Mouse (Mus musculus): ENCODE data around the gene Chd6.

Gene Chd6

GRCm38 (mm10) chr2:160925203-160925602 lies 183.7 kb downstream of the Chd6 start:
- DNase-seq = no peak

GRCm38 (mm10) chr2:160921285-160921684 lies 187.6 kb downstream of the Chd6 start:
- no peak for DNase-seq

DNA sequence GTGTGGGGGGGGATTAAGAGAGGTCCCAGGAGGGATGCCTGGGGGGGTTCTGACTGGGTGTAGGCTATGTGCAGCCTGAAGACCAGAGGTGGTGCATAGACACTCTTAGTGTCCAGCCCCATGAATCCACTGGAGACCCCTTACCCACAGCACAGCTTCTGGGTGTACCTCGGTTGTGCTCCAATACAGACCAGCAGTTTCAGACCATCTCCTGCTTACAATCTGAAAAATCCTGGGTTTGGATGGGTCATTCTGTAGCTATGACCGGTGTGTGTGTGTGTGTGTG lies 190.0 kb downstream of the Chd6 start:
- no peak for DNase-seq

GRCm38 (mm10) chr2:160918154-160918929 lies 190.5 kb downstream of the Chd6 start:
- DNase-seq = no peak

DNA sequence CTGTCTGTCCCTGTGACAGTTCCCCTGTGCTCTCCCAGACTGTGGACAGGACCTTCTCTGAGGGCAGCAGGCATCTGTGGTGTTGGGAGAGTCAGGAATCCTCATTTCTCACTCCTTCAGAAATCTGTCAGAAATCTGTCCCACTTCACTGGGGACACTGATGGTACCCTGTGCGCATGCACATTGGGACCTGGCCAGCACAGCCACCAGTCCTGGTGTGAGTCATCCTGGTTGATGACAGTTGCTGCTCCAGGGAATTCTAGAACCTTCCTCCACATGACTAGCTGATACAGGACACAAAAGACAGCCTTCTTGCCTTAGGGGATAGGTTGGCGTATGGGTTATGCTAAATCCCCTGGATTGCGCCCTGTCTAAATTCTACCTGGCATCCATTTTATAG lies 191.6 kb downstream of the Chd6 start:
- no peak for DNase-seq

GRCm38 (mm10) chr2:160916714-160917113 lies 192.2 kb downstream of the Chd6 start:
- DNase-seq = no peak

DNA sequence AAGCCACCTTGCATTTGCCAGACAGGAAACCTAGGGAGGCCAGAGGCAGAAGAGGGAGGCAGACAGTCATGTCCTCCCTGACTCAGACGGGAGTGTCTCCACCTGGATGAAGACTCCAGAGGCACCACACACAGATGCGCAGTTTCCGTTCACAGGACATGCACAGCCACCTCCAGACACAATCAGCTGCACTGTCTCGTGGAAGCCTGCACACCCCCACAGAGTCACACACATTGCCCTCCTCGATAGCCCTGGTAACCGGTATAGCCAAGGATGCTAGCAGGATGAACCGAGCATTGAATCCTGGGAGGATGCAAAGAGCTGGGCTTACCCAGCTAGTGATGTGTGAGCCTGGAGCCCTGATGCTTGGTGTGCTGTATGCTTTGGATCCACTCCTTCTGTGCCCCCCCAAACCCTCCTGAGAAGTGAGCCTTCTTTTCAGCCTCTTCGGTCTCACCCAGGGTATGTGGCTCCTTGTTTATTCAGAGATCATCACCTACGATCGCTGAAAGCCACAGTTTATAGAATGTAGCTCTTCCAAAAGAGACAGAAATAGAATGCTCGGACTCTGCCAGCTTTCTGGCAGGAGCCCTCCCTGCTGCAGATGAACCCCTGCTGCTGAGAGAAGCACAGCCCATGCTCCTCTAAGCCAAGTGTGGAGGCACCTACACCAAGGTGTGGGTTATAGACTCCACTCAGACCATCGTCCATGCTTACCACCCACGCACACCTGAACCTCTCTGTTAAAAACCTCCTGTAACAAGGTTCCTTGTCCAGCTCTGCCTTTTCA lies 192.9 kb downstream of the Chd6 start:
- DNase-seq = peak; percentile 48

DNA sequence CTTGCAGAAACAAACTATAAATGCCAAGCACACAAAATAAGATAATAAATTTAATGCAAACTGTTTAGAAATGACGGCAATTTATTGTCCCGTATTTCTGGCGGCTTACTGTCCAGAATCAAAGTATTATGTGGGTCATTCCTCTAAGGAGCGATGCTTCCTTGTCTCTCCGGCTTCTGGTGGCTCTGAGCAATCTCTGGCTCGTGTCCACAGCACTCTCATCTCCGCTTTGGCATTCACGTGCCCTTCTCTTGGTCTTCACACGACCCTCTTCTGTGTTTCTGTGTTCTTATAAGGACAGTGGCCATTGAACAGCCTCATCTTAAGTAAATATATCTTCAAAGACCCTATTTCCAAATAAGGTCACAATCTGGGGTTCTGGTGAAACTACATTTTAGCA lies 194.2 kb downstream of the Chd6 start:
- no peak for DNase-seq

DNA sequence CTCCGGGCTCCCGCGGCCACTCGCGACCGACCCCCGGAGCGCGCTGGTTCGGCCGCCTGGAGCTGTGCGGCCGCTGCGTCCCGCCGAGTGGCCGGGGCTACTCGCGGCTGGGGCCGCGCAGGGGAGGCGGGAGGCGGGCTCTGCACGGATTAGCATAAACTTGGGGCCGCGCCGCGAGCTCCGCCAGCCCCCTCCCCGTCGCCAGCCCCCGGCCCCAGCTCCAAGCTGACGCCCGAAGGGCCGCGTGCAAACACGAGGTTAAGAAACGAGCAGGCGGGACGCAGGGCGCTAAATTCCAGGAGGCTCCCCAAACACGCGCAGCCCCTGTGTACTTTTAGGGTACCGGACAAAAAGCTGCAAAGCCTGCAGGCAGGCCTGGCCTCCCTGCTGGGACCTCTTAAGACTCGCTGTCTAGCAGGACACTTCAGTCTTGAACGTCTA lies 196.6 kb downstream of the Chd6 start, which contains the start of gene Emilin3:
Gene Emilin3 (minus strand): TSS at position 98 of the 441 bp plus-strand sequence.
- DNase-seq = no peak

DNA sequence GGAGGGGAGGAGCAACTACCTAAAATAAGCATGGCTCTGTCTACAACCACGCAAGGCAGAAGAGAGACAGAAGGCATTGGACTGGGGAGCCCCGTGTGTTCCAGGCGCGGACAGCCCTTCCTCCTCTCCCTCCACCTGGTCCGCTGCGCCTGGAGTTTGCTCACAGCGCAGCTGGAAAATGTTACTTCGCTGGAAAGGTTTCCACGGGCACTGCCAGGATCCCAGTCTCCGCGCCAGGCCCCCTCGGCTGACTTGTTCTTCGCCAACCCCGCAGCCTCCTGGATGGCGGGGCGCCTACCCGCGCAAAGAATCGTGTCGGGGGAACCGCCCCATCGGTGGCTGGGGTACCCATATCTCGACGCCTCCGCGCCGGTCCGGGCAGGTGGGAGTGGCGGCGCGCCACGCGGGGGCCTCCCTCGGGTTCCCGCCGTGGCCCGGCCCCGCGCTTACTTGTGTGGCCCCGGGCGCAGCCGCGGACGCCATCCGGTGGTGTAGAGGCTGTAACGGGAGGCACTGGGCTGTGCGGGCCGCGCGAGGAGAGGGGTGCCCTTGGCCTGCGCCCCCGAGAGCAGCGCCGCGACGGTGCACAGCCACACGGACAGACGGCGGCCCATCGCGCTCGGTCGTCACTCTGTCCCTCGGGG lies 197.2 kb downstream of the Chd6 start:
- peak; percentile 40 for DNase-seq

DNA sequence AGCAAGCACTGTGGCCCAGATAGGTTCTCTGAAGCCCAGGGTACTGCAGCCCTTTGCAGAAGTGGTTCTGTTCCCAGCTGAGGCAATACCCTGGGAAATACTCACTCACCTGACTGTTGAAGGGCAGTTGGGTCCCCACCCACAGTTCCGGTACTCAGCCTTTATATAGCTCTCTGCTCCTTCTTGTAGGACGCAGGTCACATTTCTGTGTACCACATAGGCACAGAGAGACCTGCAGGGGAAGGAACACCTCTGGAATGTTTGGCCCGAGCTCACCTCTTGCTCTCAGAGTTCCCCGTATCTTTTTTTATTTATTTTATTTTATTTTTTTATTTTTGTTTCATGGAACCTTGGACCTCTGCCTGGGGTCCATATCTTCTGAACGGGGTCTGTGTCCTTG lies 198.2 kb downstream of the Chd6 start:
- DNase-seq = no peak

DNA sequence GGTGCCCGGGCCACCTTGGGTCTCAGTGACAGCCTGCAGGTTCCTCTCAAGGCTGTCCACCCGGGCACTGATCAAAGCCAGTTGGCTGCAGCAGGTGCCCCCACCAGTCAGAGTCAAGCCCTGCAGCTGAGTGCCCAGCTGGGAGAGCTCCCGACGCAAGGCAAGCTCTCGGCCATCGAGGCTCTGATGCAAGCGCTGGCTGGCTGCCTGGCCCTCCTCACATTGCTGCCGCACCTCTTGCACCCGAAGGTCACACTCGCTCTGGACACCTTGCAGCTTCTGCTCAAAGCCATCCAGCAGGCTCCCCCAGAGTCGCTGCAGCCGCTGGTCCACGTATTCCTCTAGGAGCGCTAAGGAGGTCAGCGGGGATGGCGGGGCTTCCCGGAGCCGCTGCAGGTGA lies 200.3 kb downstream of the Chd6 start:
- peak; percentile 27 for DNase-seq

- DNase-seq = peak; percentile 80
Measured at GRCm38 (mm10) chr2:160906101-160906500, 202.8 kb downstream of the Chd6 start.

GRCm38 (mm10) chr2:160905301-160905700 lies 203.6 kb downstream of the Chd6 start:
- DNase-seq = peak; percentile 36

GRCm38 (mm10) chr2:160901656-160902412 lies 207.0 kb downstream of the Chd6 start:
- no peak for DNase-seq
